ENCODE assay signal across 8 mouse cellular contexts in genomic region chr19:31082662-31083429, GRCm38 (mm10). TPM values are rescaled to one million over a fixed set of nuclear protein-coding genes. Genes with fewer than 3 reads are reported as not detected.
DNase-seq lines count a peak whose midpoint lies in the region; ATAC-seq lines count a peak whose summit lies in the region.

Cstf2t (plus strand) TSS chr19:31082837.

- peak within 1 kb of the TSS; percentile 84 for H3K27ac ChIP-seq in hindbrain, embryonic 14.5 days

- DNase-seq in R1 (ENCODE audit: low read depth, low spot score) = peak; percentile 99
- DNase-seq in cerebellum, postnatal 25 days = peak; percentile 99 to 100
- DNase-seq in frontal cortex, postnatal 25 days (ENCODE audit: low spot score in 2 of 2) = peak; percentile 98 to 99
- DNase-seq in hindbrain, embryonic 14.5 days (ENCODE audit: low spot score) = peak; percentile 97
- DNase-seq in layer of hippocampus, postnatal 36 days = peak; percentile 99
- DNase-seq in lung, postnatal 36 days = peak; percentile 100
- DNase-seq in retina, postnatal 1 day = peak; percentile 100
- DNase-seq in urinary bladder, adult 18-20 months (ENCODE audit: low spot score in 2 of 2) = peak; percentile 98 to 99

- H3K9ac ChIP-seq in hindbrain, embryonic 14.5 days = peak within 1 kb of the TSS; percentile 82

- no peaks in the 10 kb centered on the region for H3K9me3 ChIP-seq in hindbrain, embryonic 14.5 days (ENCODE audit: control insufficient read depth, low read length)

- H3K4me2 ChIP-seq in hindbrain, embryonic 14.5 days (replicated peaks) = peak within 1 kb of the TSS; percentile 93

- no peaks in the 10 kb centered on the region; the same call in 1 of the 2 replicates for H3K27me3 ChIP-seq in hindbrain, embryonic 14.5 days (ENCODE audit: control insufficient read depth, insufficient read depth, low read length)

- peaks cover 33% of the 10 kb centered on the region for H3K36me3 ChIP-seq in hindbrain, embryonic 14.5 days (replicated peaks; ENCODE audit: control insufficient read depth, insufficient read depth)

- WGBS in hindbrain, embryonic 14.5 days = 3% methylated on average over 56 of the region's 56 CpGs

- peak within 1 kb of the TSS; percentile 67 for H3K4me3 ChIP-seq in hindbrain, embryonic 14.5 days (replicated peaks; ENCODE audit: low read length)

- H3K4me1 ChIP-seq in hindbrain, embryonic 14.5 days (replicated peaks; ENCODE audit: control insufficient read depth, insufficient read depth, low read length) = peaks cover 24% of the 10 kb centered on the region

- peak; percentile 100 for ATAC-seq in hindbrain, embryonic 14.5 days (ENCODE audit: low FRiP score)

RNA-seq across cellular contexts. Expression of gene Cstf2t, which starts in this region (rescaled TPM):
- polyA plus RNA-seq in hindbrain, embryonic 14.5 days (2014; fragmentation: Nextera tagmentation; extraction: Ambion mirVana) = 56.9 and 60.5 TPM in 2 replicates
- 10 to 100 TPM; 77.7 to 77.8 TPM for total RNA-seq in layer of hippocampus, postnatal 36 days (2021)

Comparison
In these comparisons a context has a peak if more than half of its experiments do, and no peak if none do; other contexts are left out.
1. Peak in every context shown above with its lines: DNase-seq, ATAC-seq, H3K4me3 ChIP-seq and H3K27ac ChIP-seq.